Mouse (Mus musculus) stomach, embryonic 15.5 days (tissue): ENCODE results near the gene Mrpl28. TPM values are rescaled to one million over a fixed set of nuclear protein-coding genes. Genes with fewer than 3 reads are reported as not detected.

Experiments
- ATAC-seq: fragments of 200-750 bp; cut with Nextera tagmentation; 2 replicates; pipeline ENCODE4 v1.8.0; 2017; ENCODE audit warnings: low read depth, moderate number of reproducible peaks, moderate TSS enrichment; ENCODE audit not compliant: insufficient read depth, low FRiP score
- H3K27ac ChIP-seq: fragments of 300-500 bp; sonication (generic); 2 replicates; pipeline ENCODE4 v1.5.1; 2015; ENCODE audit warnings: mild to moderate bottlenecking, inconsistent platforms
- H3K27me3 ChIP-seq: fragments of 300-500 bp; sonication (generic); replicated peaks from 2 replicates; pipeline ENCODE4 v1.6.1; 2015; ENCODE audit warnings: inconsistent platforms
- H3K36me3 ChIP-seq: fragments of 300-500 bp; sonication (generic); 2 replicates; pipeline ENCODE4 v1.6.1; 2015; ENCODE audit warnings: inconsistent platforms
- H3K4me1 ChIP-seq: fragments of 300-500 bp; sonication (generic); 2 replicates; pipeline ENCODE4 v1.6.1; 2015; ENCODE audit warnings: inconsistent platforms
- H3K4me2 ChIP-seq: fragments of 300-500 bp; sonication (generic); 2 replicates; pipeline ENCODE4 v1.6.1; 2015; ENCODE audit warnings: mild to moderate bottlenecking, inconsistent platforms
- H3K4me3 ChIP-seq: fragments of 300-500 bp; sonication (generic); replicated peaks from 2 replicates; pipeline ENCODE4 v1.5.1; 2015; ENCODE audit warnings: inconsistent platforms
- H3K9ac ChIP-seq: fragments of 300-500 bp; sonication (generic); 2 replicates; pipeline ENCODE4 v1.6.1; 2015; ENCODE audit warnings: inconsistent platforms
- H3K9me3 ChIP-seq: fragments of 300-500 bp; sonication (generic); 2 replicates; pipeline ENCODE4 v1.6.1; 2016; ENCODE audit warnings: inconsistent platforms
- WGBS: fragments of 180-500 bp; shearing (Covaris S2); methylation state at CpG from one replicate; pipeline ENCODE4 v1.1.7; 2015; 5-methylcytosine and 5-hydroxymethylcytosine counted together
- polyA plus RNA-seq: library from polyadenylated mRNA; unstranded; fragments of >200 nt; fragmentation: Nextera tagmentation; extraction: Ambion mirVana; gene quantifications from 2 replicates; pipeline ENCODE4 v1.2.1, GENCODE M21; 2015

Gene Mrpl28
- polyA plus RNA-seq, 1 experiment from 2014 or later, result 199 TPM

GRCm38 (mm10) chr17:26119766-26120710, 3.3 kb upstream of the Mrpl28 start:
- Histone ChIP-seq H3K4me2 (peak overlapping the region; percentile 6; the same call in 1 of the 2 replicates), H3K4me1 (peaks cover 20% of the 10 kb centered on the region), H3K9ac (no peak overlapping the region), H3K9me3 (no peaks in the 10 kb centered on the region), H3K4me3 (no peak overlapping the region), H3K36me3 (no peaks in the 10 kb centered on the region), H3K27me3 (peaks cover 18% of the 10 kb centered on the region), H3K27ac (no peak overlapping the region)
- ATAC-seq, result peak; percentile 42
- 42% methylated on average over 33 of the region's 33 CpGs for WGBS

- H3K4me1 ChIP-seq, result peaks cover 23% of the 10 kb centered on the region
- H3K4me2 ChIP-seq, result no peak overlapping the region
- no peak overlapping the region for H3K4me3 ChIP-seq
- no peaks in the 10 kb centered on the region for H3K27me3 ChIP-seq
- no peak overlapping the region for H3K9ac ChIP-seq
- H3K36me3 ChIP-seq, result peaks cover 20% of the 10 kb centered on the region
- WGBS, result 48% methylated on average over 5 of the region's 5 CpGs
- no peaks in the 10 kb centered on the region for H3K9me3 ChIP-seq
- H3K27ac ChIP-seq, result no peak overlapping the region
- no peak for ATAC-seq
Observed at GRCm38 (mm10) chr17:26122431-26123140, 714 bp upstream of the Mrpl28 start.

- Histone ChIP-seq H3K9ac (peak overlapping the region; percentile 70; the same call in 1 of the 2 replicates), H3K27me3 (no peaks in the 10 kb centered on the region), H3K36me3 (peaks cover 34% of the 10 kb centered on the region), H3K4me2 (peak overlapping the region; percentile 70), H3K27ac (no peak overlapping the region), H3K4me1 (peaks cover 21% of the 10 kb centered on the region), H3K9me3 (no peaks in the 10 kb centered on the region), H3K4me3 (peak overlapping the region; percentile 86)
- 79% methylated on average over 7 of the region's 7 CpGs for WGBS
- no peak for ATAC-seq
Observed at GRCm38 (mm10) chr17:26124560-26124959, 1.3 kb downstream of the Mrpl28 start.

GRCm38 (mm10) chr17:26125226-26125625, 1.9 kb downstream of the Mrpl28 start:
- H3K27me3 ChIP-seq, result no peaks in the 10 kb centered on the region
- no peak overlapping the region for H3K27ac ChIP-seq
- no peak overlapping the region for H3K4me3 ChIP-seq
- no peak for ATAC-seq
- H3K4me2 ChIP-seq, result no peak overlapping the region
- peaks cover 34% of the 10 kb centered on the region for H3K36me3 ChIP-seq
- no peaks in the 10 kb centered on the region for H3K9me3 ChIP-seq
- no peak overlapping the region for H3K9ac ChIP-seq
- WGBS, result 90% methylated on average over 10 of the region's 10 CpGs
- peaks cover 15% of the 10 kb centered on the region for H3K4me1 ChIP-seq

DNA sequence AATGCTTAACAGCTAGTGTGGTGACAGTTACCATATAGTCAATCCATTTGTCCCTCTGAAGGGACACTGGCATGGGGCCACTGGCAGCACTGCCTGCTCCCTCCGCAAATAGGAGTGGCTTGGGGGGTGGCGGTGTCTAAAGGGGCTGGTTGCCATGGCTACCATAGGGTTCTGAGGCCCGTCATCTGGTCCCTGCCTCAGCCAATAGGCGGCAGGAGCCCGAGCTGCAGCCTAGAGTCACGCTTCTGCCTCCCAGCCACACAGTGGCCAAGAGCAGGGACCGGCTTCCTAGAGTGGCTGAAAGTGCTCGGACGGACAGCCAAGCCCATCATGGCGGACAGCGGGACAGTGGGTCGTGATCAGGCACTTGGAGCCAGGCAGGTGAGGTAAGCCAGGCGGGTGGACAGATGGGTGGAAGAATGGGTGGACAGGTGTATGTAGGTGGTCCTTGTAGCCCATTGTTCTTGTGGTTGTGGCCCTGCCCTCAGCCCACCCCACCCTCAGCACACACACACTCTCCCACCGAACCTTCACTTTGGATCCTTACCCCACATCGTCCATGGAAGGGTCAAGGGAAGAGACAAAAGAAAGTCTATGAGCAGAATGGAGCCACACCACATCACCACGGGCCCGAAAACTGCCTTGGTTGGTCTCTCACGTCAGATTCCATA, 7.9 kb downstream of the Mrpl28 start:
- Histone ChIP-seq H3K27me3 (no peaks in the 10 kb centered on the region), H3K27ac (no peak overlapping the region), H3K9me3 (no peaks in the 10 kb centered on the region), H3K4me2 (no peak overlapping the region), H3K4me3 (no peak overlapping the region), H3K36me3 (peaks cover 32% of the 10 kb centered on the region), H3K4me1 (no peaks in the 10 kb centered on the region), H3K9ac (no peak overlapping the region)
- no peak for ATAC-seq
- 81% methylated on average over 18 of the region's 18 CpGs for WGBS

- no peak overlapping the region for H3K27ac ChIP-seq
- no peaks in the 10 kb centered on the region for H3K9me3 ChIP-seq
- no peak for ATAC-seq
- 89% methylated on average over 18 of the region's 18 CpGs for WGBS
- no peaks in the 10 kb centered on the region for H3K4me1 ChIP-seq
- H3K4me2 ChIP-seq, result no peak overlapping the region
- H3K36me3 ChIP-seq, result peaks cover 22% of the 10 kb centered on the region
- H3K4me3 ChIP-seq, result no peak overlapping the region
- H3K9ac ChIP-seq, result no peak overlapping the region
- H3K27me3 ChIP-seq, result no peaks in the 10 kb centered on the region
Observed at GRCm38 (mm10) chr17:26131856-26132853, 8.9 kb downstream of the Mrpl28 start.

GRCm38 (mm10) chr17:26137106-26137750, 13.9 kb downstream of the Mrpl28 start:
- peaks cover 13% of the 10 kb centered on the region for H3K4me1 ChIP-seq
- H3K4me3 ChIP-seq, result no peak overlapping the region
- no peaks in the 10 kb centered on the region for H3K9me3 ChIP-seq
- no peak for ATAC-seq
- 0 out of 2 replicates have a peak overlapping the region, but pooled peaks have one; percentile 96 for H3K27ac ChIP-seq
- H3K36me3 ChIP-seq, result no peaks in the 10 kb centered on the region
- 88% methylated on average over 11 of the region's 11 CpGs for WGBS
- H3K9ac ChIP-seq, result no peak overlapping the region
- H3K27me3 ChIP-seq, result no peaks in the 10 kb centered on the region
- no peak overlapping the region; the same call in 1 of the 2 replicates for H3K4me2 ChIP-seq

GRCm38 (mm10) chr17:26137751-26138130, 14.4 kb downstream of the Mrpl28 start:
- H3K36me3 ChIP-seq, result no peaks in the 10 kb centered on the region
- H3K27ac ChIP-seq, result peak overlapping the region; percentile 96
- H3K4me2 ChIP-seq, result peak overlapping the region; percentile 75
- whole genome bisulfite sequencing, result 74% methylated on average over 2 of the region's 2 CpGs
- no peak for ATAC-seq
- peak overlapping the region; percentile 83 for H3K4me3 ChIP-seq
- H3K27me3 ChIP-seq, result no peaks in the 10 kb centered on the region
- no peaks in the 10 kb centered on the region for H3K9me3 ChIP-seq
- H3K4me1 ChIP-seq, result peaks cover 13% of the 10 kb centered on the region
- H3K9ac ChIP-seq, result no peak overlapping the region; the same call in 1 of the 2 replicates

GRCm38 (mm10) chr17:26138239-26138836, 15.0 kb downstream of the Mrpl28 start, which contains the start of gene Axin1:
Gene Axin1, plus strand, starts transcription at chr17:26138688.
- peak within 1 kb of the TSS; percentile 75 for H3K4me2 ChIP-seq
- H3K27me3 ChIP-seq, result no peaks in the 10 kb centered on the region
- H3K9me3 ChIP-seq, result no peaks in the 10 kb centered on the region
- H3K27ac ChIP-seq, result peak within 1 kb of the TSS; percentile 96
- peaks cover 13% of the 10 kb centered on the region for H3K4me1 ChIP-seq
- H3K36me3 ChIP-seq, result peaks cover 5% of the 10 kb centered on the region; the same call in 1 of the 2 replicates
- 1% methylated on average over 42 of the region's 42 CpGs for WGBS
- ATAC-seq, result peak; percentile 98
- peak within 1 kb of the TSS; percentile 89 for H3K9ac ChIP-seq
- peak within 1 kb of the TSS; percentile 83 for H3K4me3 ChIP-seq

- Histone ChIP-seq H3K36me3 (peaks cover 10% of the 10 kb centered on the region; the same call in 1 of the 2 replicates), H3K27me3 (no peaks in the 10 kb centered on the region), H3K9me3 (no peaks in the 10 kb centered on the region), H3K4me2 (peak overlapping the region; percentile 62), H3K4me3 (peak overlapping the region; percentile 83), H3K27ac (peak overlapping the region; percentile 96), H3K4me1 (peaks cover 13% of the 10 kb centered on the region), H3K9ac (peak overlapping the region; percentile 89)
- WGBS, result under 1% methylated on average over 53 of the region's 58 CpGs
- peak; percentile 70 for ATAC-seq
Observed at GRCm38 (mm10) chr17:26138901-26139381, 15.6 kb downstream of the Mrpl28 start.
